Mouse (Mus musculus) natural killer cell, adult 2 months (primary cell): ENCODE measurements at regions not wholly inside any gene's neighbourhood (a gene's known extent, or its start where the extent isn't known, plus 50 kb on each side); places are given as distances from the start of the nearest gene placed in this dataset.
"Not testable (repeated sequence)": the region's sequence is repeated elsewhere in the genome, so short reads cannot be mapped to it uniquely, and the experiment has no call there.

Experiments used
- DNase-seq, 2 experiments: peaks; one replicate each; pipeline ENCODE4 v3.0.0; 2022; ENCODE audit warnings: low spot score in 2 of 2

GRCm38 (mm10) chr5:91755958-91756357 lies 206.9 kb downstream of the Rchy1 start:
- no peak for DNase-seq

DNA sequence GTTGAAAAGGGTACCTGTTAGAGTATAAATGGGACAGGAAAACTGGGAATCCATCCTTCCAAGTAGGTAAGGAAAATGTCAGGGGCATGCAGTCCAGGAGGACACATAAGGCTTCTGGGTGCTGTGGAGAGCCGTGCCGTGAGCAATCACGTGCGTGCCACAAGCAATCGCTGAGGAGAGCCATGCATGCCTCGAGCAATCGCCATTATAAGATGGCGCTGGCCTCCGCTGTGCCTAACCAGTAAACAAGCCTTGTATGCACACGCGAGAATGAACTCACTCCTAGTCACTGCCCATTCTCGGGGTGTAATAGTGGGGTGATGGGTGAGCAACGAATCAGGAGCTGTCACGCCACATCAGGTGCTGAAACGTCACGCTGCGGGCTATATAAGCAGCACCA lies 210.0 kb downstream of the Rchy1 start:
- DNase-seq: not testable (repeated sequence)

GRCm38 (mm10) chr5:91751168-91751567 lies 211.7 kb downstream of the Rchy1 start:
- no peak for DNase-seq

GRCm38 (mm10) chr5:91746077-91746476 lies 216.8 kb downstream of the Rchy1 start:
- DNase-seq: no peak

GRCm38 (mm10) chr5:91744389-91744788 lies 218.5 kb downstream of the Rchy1 start:
- no peak for DNase-seq

- no peak for DNase-seq
Measured at GRCm38 (mm10) chr5:91740159-91740537, 222.7 kb downstream of the Rchy1 start.

GRCm38 (mm10) chr5:91739433-91740158 lies 222.2 kb downstream of the Parm1 start:
- no peak for DNase-seq

GRCm38 (mm10) chr5:91732002-91732401 lies 214.6 kb downstream of the Parm1 start:
- no peak for DNase-seq

- no peak for DNase-seq
Measured at GRCm38 (mm10) chr5:91731155-91731554, 213.7 kb downstream of the Parm1 start.

DNA sequence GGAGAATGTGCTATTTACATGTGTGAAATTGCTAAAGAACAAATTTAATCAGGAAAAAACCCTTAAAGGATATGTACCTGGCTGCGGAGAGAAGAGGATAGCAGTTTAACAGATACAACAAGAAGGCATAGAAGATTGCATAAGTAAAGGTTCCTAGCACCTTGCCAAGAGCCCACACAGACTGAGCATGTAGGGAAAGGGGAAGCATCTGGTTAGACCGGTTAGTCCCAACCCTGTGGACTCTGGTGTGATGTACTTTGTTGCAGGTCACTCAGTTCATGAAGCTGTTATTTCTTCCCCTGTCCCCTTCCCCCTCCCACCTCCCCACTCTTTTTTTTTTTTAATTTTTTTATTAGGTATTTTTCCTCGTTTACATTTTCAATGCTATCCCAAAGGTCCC lies 212.5 kb downstream of the Parm1 start:
- no peak for DNase-seq

DNA sequence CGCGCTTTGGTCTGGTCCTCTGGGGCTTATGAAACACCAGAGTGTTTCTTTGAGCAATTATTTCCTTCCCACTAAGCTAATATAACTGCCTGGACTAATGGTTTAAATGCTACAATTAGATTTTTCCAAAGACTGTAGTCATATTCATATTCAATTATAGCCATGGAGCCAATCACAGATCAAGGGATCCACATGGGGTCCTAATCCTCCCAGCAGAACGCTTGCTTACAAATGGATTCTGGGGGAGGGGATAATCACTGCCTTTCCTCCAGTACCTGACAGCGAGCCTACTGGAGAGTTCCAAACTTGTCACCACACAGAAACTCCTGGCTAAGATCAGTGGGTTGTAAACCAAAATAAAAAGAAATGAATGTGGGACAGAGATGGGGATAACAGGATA lies 212.0 kb downstream of the Parm1 start:
- DNase-seq: no peak

DNA sequence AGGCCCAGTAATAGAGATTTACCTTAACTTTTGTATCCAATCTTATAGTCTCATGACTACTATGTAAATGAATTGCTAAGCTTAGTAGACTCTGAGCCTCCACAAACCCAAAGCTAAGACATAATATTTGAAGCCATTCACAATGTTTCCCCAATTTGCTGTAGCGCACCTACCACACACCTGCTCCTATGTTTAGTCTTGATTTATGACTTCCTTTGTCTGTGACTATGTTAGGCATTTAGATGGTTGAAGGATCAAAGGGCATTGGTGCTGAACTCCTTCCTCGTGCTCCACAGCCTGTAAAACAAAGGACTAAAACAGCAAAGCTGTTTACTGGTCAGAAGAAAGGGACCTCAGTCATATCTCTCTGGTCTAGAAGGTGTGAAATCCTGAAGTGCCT lies 210.0 kb downstream of the Parm1 start:
- no peak for DNase-seq

GRCm38 (mm10) chr5:91726118-91726500 lies 208.7 kb downstream of the Parm1 start:
- DNase-seq: no peak

- DNase-seq: no peak
Measured at GRCm38 (mm10) chr5:91725380-91726117, 208.1 kb downstream of the Parm1 start.

- no peak for DNase-seq
Measured at GRCm38 (mm10) chr5:91724881-91725280, 207.5 kb downstream of the Parm1 start.

- DNase-seq: no peak
Measured at GRCm38 (mm10) chr5:91723416-91723815, 206.0 kb downstream of the Parm1 start.

- DNase-seq: no peak
Measured at GRCm38 (mm10) chr5:91722982-91723381, 205.6 kb downstream of the Parm1 start.

- no peak for DNase-seq
Measured at GRCm38 (mm10) chr5:91722403-91722802, 205.0 kb downstream of the Parm1 start.

DNA sequence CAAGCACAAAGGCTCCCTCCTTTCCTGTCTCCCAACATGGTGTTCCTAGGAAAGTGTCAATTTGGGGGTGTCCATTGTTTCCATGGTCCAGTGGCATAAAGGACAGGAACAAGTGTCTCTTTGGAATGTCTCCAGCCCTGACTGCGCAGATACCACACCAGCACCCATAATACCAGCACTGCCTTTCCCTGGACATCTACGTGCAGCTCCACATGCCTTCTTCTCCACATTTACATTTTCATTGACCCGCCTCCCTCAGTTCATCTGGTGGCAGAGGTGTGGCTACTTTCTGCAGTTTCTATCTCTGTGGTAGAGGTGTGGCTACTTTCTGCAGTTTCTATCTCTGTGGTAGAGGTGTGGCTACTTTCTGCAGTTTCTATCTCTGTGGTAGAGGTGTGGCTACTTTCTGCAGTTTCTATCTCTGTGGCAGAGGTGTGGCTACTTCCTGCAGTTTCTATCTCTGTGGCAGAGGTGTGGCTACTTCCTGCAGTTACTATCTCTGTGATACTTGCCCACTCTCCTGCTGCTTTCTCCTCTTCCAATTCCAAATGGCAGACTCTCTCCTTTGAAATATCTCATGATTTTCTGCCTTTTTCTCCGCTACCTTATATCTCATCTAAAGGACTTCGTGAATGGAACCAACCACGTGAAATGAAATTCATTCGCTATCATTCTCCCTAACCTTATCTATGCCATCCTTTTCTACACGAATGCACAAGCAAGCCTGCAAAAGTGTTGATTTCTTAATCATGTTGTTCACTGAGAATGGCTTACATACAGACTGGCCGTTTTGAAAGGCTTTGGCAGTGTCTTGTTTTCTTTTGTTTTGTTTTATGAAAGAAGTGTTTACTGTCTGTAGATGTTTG lies 204.0 kb downstream of the Parm1 start:
- peak in 1 of 2 experiments; percentile 26 for DNase-seq

GRCm38 (mm10) chr5:91713020-91713419 lies 195.6 kb downstream of the Parm1 start:
- DNase-seq: no peak

- DNase-seq: no peak
Measured at GRCm38 (mm10) chr5:91709494-91710286, 192.3 kb downstream of the Parm1 start.

DNA sequence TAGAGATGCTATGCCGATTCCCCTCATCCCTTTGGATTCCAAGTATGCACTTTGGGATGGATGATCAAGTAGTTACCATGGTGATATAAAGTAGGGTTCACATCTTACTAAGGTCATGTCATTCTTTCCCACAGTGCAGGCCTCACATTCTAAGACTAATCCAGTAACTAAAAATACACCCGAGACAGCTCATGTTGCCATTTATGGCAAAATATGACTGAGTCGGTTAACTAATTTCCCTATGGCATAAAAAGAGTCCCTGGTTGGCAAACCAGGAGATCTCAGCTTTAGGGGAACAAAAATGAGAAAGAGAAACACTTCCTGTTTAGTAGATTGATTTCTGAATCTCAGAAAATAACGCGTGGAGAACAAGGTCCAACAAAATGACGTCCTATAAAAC lies 190.7 kb downstream of the Parm1 start:
- DNase-seq: no peak
